Mouse (Mus musculus): ENCODE results near the gene Mrtfb.

The Mrtfb gene

DNA sequence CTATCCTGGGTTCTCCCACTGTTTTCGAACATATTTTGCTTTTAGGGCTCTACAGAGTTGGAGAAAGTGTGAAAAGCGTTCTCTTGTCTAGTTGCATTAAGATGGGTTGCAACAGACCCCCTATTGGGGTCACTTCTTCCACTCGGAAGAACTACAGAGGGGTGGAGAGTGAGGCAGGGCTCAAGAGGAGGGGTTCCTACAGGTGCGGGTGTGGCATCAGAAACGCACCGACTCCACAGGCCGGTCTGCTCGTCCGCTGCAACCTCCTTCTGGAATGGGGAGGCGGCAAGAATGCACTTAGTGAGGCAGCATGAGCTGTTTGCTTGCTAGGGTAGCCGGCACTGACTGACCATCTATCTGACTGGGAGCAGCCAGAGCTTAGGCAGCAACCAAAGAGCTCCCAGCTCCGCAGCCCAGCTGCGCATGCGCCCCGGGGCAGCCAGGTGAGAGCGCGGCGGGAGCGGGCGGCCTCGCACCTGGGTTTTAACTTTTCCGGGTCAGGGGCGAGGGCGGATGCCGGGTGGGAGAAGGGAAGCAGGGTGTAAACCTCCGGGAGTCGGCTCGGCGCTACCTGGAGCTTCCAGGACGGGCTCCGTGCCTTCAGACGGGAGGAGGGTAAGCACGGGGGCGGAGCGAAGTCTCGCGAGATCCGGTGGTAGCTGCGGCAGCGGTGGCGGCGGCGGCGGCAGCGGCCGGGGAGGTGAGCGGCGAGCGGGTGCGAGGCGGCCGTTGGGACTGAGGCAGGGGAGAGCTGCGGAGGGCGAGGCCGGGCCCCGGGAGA is at the start of gene Mrtfb:
TSS of gene Mrtfb (plus strand) at position 627 of the 781 bp plus-strand sequence.
- peak; percentile 84 to 88 for DNase-seq (ENCODE audit: low spot score in 2 of 2)

DNA sequence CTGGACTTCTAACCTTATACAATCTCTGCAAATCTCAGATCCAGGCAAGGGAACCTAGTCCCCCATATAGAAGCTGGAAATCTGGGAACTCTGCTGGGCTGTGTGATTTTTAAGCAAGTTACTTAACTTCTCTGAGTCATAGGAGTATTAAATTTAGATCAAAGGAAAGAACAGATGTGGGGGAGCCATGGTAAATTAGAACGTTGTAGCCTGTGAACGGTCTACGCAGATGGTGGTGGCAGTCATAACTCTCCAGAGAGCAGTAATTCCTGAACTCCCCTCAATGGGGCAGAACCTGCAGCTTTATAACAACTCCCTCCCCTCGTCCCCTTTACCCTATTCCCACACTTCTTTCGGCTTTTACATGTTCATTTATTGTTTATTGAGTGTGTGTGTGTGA is 48.6 kb upstream of the Mrtfb start:
- DNase-seq (ENCODE audit: low spot score in 2 of 2): no peak

DNA sequence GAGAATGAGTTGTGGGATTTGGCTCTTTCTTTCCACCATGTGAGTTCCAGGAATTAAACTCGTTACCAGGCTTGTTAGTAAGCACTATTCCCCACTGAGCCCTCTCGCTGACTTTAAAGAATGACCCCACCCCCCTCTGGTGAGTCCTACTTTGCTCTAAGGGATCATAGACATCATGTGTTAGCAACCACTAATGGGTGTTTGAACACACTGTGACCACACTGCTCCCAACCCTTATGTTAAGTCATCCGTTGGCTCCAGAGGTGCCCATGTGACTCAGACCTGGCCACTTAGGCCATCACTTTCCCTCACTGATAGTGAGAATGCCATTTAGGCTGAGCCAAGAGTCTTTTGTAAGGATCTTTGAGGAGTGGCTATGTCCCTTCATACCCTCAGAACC is 48.2 kb upstream of the Mrtfb start:
- no peak for DNase-seq (ENCODE audit: low spot score in 2 of 2)

DNA sequence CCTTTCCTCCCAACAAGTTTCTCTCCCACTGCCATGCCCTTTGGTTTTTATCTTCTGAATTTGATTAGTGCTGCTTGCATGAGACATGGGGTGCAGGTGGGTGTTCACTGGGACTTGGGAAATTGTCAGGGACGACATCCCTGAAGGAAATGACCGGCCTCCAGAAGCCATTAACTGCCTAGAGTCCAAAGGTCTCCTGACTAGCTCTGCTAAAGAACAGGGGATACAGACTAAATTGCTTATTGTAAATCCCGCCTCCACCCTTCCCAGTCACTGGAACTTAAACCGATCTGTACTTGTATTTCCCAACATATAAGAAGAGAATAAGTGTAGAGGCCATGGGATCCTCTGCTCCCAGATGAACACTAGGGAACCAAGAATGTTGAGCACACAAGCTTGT is 43.5 kb upstream of the Mrtfb start:
- DNase-seq (ENCODE audit: low spot score in 2 of 2): no peak

DNA sequence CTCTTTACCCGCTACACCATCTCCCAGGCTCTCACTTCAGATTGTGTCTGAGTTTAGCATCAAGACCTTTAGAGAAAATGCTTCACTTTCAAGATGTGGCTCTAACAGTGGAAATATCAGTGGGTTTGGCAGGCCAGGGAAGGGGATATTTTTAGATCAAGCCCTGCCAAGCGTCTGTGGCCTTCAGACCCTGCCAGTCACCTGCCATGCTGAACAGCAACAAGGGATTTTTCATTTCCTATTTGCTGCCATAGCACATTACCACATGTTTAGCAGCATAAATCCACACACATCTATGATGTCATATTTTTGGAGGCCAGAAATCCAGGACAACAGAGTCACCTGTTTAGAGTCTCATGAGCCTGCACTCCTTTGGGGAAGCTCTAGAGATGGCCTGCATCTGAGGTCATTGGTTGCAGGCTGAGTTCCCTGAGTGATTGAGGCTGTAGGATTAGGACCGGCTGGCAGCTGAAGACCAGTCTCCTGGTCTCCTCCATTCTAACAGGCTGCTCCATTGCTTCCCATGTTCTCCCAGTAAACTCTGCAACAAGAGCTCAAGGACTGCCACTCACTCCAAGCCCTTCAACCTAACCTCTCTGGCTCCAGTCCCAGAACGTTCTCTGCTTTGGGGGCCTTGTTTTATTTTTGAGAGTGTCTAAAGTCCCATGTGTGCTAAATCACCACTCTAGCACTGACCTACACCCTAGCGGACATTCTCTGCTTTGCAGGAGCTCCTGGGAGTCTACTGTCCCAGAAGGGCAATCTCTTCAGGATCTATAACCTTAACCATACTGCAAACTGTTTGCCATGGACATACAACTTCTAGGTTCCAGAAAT is 39.9 kb upstream of the Mrtfb start:
- no peak for DNase-seq (ENCODE audit: low spot score in 2 of 2)

DNA sequence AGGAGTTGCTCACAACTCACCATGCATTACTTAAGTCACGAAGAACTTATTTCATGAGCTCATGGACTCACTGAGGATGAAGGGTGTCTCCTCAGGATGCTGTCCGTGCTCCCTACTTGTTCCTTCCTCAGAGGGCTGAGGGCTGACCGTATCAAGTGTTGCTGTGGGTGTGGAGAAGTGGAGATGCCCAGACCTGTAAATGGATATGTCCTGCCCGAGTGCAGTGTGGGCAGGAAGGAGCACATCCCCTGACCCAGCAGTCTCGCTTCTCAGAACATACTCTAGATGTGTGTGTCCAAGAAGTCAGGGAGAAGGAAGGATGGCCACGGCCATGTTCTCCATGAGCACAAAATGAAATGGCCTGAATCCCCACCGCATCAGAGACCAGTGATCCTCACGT is 38.3 kb upstream of the Mrtfb start:
- no peak for DNase-seq (ENCODE audit: low spot score in 2 of 2)

DNA sequence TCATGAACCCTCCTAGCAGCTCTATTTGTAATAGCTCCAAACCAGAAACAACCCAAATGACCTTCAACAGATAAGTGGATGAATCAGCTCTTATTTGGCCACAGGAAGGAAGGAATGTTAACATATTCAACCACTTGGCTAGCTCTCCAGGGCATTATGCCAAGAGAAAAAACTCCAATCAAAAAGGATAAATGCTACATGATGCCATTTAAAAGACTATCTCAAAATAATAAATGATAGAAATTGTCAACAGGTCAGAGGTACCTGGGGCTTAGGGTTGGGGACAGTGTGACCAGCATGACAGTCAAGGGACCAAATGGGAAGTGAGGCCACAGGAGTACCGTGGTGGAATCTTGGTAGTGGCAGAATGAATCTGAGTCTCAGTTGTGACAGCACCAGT is 34.8 kb upstream of the Mrtfb start:
- no peak for DNase-seq (ENCODE audit: low spot score in 2 of 2)

DNA sequence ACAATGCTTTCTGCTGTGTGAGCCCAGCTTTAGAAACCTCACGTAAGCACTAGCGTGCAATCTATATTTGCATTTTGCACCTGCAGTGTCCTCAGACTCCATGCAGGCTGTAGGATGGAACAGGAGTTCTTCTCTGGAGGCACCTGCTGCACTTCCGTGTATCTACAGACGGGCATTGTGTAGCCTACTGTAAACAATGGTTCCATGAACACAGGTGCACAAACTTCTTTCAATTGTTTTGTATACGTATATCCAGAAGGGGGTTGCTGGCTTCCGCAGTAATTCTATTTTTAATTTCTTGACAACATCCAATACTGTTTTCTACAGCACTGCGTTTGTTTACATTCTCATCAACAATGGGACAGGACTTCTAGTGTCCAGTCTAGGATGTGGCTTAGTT is 24.2 kb upstream of the Mrtfb start:
- DNase-seq (ENCODE audit: low spot score in 2 of 2): no peak

DNA sequence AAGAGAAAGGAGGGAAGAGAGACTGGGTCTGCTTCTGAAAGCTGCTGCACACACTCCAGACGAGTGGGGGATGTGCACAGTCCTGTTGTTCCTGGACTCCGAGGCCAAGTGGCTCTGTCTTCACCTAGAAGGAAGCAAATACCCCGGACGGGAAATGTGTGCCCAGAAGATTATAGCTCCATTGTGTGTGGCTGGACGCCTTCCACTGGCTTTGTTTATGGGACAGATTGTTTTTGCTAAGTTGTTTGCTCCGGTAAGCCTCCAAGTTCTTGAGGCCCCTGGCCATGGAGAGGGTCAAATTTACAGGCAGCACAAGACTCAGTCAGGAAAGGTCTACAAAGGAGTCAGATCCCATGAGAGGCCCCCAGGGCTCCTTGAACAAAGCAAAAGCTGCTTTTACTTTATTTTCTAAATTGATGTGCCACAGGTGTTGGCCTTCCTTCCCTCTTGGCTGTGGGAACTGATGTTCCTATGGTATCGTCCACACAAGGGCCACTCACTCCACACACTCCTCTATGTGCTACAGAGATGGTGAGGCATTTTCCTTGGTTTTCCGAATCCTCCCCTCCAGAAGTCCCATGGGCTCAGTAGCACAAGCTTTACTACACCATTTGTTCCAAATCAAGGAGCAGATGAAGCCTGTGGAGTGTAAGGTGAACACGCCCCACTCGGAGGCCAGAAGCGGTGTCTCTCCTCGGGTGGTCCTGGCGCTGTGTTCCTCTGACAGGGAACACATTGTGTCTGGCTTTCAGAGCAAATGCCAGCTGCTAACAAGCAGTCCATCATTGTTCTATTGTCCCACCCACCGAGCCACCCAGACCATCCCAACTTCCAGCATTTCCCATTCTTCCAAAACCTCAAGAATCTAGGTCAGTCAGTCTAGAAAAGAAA is 23.1 kb upstream of the Mrtfb start:
- DNase-seq (ENCODE audit: low spot score in 2 of 2): no peak

DNA sequence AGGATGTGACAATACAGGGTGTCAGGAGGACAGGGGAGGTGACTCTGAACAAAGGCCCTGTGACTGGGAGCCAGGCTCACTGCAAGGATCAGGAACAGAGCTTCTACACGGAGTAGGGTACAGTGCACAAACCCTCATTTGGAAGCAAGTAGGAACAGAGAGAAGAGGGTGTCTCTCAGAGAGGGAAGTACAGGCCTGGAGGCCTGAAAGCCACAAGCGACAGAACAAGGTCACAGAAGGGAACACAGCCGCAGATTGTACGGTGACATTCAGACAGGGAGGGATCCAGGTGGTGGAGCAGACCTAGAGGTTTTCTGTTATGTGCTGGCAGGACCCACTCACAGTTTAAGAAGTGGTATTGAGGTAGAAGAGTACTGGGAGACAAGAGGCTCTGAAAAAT is 17.2 kb upstream of the Mrtfb start:
- no peak for DNase-seq (ENCODE audit: low spot score in 2 of 2)

DNA sequence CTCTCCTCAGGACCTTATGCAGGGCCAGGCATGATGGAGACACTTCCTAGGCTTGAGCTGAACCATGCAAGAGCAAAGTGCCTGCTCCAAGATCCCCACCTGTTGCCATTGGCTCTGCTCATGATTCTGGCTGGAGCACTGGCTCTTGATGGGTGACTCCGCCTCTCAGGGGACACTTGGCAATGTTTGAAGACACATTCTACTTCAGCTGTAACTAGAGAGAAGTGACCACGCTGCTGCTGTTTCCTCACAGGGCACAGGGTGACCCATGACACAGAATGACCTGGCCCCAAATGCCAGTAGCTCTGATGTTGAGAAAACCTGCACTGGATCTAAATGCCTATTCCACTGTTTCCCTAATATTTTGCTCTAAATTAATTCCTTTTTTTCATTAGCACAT is 16.7 kb upstream of the Mrtfb start:
- no peak for DNase-seq (ENCODE audit: low spot score in 2 of 2)

DNA sequence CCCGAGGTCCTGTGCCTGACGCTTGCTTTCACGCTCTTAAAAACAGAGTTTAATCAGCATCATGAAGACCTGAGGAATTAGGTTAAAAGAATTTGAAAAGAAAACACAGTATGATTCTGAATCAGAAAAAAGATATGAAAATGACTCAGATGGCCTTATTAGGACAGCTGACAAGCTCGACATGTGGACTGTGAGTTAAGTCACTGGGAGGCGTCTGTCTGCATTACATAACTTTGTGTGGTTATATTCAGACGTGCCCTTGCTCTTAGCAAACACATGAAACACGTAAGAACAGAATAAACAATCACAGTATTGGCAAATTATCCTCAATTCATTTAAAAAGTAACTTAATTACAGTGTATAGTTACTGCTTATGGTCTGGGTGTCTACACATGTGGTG is 16.0 kb upstream of the Mrtfb start:
- no peak for DNase-seq (ENCODE audit: low spot score in 2 of 2)

DNA sequence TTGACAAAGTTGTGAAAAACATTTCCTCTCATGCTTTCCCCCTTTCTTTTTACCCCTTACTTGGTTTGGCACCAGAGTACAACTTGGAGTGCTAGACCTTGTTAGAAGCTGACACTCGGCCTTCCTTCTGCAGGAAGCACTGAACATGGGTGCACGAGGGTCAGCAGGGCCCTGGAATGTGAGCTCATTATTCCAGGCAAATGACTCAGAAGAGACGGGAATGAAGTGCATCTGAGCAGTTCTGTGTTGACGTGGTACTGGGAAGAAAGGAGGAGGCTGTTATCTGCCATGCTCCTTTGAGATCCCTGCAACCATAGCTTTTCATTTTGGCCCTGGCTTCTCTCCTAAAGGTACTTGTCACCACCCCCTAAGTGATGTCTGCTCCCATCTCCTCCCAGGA is 10.6 kb upstream of the Mrtfb start:
- no peak for DNase-seq (ENCODE audit: low spot score in 2 of 2)

DNA sequence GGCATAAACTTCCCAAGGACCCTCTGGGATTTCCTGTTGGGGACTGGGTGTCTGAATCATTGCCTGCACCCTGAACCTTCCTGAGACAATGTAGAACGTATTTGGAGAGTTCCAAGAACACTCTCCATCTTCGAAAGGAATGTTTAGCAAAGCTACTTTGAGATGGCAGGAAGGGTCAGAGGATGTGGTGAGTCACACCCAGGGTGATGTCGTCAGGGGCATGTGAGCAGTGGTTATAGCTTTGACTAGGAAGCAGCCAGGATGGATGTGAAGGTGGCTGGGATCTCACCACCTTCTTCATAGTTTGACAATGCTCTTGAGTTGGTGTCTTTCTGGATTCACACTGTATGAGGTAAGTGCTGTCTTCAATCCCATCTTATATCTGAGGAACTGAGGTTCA is 9.4 kb upstream of the Mrtfb start:
- DNase-seq (ENCODE audit: low spot score in 2 of 2): no peak

DNA sequence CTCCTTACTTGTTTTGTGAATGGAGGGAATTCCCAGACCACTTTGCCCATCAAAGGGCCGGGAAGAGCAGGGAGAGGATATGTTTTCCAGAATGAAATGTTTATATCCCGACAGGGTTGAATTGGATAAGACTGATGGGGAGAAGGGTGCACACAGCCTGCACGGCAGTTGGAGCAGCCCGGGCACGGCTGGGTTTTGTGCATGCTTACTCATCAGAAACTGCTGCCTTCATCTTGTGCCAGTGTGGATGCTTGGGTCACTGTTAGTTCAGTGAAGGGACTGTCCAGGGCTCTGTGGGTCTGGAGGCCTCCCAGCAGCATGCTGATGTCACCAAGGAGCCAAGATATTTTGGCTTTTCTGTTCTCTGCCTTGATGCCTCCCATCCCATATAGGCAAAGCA is 6.2 kb upstream of the Mrtfb start:
- no peak for DNase-seq (ENCODE audit: low spot score in 2 of 2)

DNA sequence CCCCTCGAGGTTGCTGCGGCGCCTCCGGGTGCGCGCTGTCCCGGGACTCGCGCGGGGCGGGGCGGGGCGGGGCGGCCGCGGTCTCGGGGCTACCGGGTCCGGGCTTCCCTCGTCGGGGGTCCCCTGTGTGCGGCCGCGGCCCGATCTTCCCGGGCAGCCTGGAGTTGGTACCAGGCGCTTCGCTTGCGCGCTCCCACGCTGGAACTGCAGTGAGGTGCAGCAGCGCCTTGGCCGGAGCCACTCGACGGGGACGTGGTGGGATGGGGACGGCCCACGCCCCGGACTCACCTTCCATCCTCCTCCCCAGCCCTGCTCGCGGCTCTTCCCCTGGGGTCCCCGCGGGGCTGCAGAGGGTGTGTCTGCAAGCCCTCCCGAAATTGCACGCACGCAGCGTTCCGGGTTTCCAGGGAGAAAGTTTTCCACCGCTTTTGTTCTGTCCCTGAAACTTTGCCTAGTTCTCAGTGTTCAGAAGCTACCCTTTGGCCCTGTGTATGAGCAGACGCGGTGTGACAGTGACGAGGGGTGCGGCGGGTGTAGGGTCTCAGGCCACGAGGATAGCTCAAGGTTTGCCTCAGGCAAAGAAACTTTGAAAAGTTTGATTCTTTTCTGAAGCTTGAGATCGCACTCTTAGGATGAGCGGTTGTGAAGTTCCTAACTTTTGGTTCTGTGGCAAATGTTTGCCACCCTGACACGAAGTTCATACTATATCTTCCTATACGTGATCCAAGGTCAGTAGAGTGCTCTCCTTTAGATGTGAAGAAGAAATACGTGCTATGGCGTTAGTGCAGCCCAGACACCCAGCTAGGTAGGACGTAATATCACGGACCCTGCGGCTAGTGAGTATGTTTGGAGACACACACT is 616 bp downstream of the Mrtfb start:
- peak in 1 of 2 experiments; percentile 9 for DNase-seq (ENCODE audit: low spot score in 2 of 2)

DNA sequence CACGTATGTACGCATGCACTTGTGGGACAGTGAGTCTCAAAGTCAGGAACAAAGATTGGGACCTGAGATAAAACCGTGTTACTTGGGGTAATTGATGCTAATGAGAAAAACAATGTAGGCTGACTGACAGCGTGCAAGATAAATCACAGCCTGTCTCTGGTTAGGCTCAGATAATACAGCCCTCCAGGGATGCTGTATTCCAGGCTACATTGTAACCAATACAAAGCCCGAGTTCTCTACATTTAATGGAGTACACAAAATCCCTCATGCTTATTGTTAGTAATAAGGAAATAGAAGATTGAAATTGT is 1.2 kb downstream of the Mrtfb start:
- DNase-seq (ENCODE audit: low spot score in 2 of 2): no peak

DNA sequence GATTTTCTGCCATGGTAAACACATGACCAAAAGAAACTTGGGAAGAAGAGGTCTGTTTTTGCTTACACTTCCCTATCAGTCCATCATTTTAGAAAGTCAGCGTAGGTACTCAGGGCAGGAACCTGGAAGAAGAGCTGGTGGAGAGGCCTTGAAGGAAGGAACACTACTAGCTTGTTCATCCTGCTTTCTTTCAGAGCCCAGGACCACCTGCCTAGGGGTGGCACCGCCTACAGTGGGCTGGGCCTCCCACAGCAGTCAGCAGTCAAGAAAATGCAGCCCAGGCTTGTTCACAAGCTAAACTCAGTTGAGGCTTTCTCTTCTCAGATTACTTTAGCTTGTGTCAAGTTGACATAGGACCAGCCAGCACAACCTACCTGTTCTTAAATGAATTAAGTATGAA is 2.7 kb downstream of the Mrtfb start:
- no peak for DNase-seq (ENCODE audit: low spot score in 2 of 2)

DNA sequence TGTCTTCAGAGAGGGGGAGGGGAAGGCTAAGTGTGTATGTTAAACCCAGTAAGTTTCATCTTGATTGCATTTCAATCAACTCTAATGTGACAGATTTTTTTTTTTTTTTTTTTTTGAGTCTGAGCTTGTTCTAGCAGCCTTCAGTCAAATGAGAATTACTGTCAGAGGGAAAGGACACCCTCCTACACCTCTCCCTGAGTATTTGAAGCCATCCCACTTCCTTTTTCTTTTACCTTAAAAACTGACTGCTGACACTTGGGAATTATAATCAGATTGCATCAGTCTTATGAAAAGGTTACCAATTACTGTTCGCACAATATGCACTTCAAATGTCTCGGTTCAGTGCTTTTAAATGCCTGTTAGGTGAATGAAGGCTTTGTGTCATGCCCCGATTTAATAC is 10.0 kb downstream of the Mrtfb start:
- no peak for DNase-seq (ENCODE audit: low spot score in 2 of 2)

DNA sequence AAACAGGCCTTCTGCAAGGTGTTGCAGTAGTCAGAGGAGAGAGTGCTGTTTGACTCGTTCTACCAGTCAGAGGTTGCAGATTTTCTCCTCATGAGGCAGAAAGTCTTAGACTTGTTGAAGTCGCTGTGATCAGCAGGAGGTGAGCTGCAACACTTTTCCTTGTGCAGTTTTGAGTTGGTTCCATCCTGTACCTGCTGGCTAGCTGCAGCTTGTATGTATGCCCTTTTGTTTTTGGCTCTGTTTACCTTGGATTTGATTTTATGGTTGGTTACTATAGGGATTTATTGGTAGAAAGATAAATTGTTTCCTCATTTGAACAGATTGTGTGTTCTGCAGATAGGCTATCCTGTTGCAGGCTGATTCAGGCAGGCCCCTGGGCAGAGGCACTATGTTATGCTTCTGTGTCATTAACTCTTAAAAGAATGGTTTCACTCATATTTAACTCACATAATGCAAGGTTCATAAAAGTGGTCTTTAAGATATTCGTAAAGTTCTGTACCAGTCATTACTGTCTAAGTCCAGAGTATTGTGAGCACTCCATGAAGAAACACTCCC is 11.1 kb downstream of the Mrtfb start:
- DNase-seq (ENCODE audit: low spot score in 2 of 2): no peak

DNA sequence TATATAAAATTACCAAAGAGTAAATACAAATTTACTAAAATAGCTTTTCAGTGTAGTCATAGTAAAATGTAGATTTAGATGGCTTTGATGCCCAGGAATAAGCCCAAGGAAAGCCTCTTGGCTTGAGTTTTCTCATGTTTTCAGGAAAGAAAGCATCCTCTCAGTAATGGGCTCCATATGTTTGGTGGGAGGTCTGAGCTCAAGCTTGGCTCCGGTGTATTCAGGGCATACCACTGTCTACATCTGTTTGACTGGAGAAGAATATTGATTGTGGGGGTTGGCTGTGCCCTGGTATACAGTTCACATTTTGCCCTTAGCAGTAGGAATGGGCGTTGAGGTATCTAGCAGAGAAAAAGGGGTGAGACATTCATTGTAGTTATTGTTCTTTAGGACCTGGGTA is 13.1 kb downstream of the Mrtfb start:
- no peak for DNase-seq (ENCODE audit: low spot score in 2 of 2)

Data from urinary bladder, adult 18-20 months (tissue).